Mouse (Mus musculus): ENCODE measurements around the gene Gm10945. TPM values are rescaled to one million over a fixed set of nuclear protein-coding genes. Genes with fewer than 3 reads are reported as not detected.
A peak's percentile ranks its signal among the peaks of the same experiment; 100 is the strongest.

The Gm10945 gene
- polyA plus RNA-seq (2012; rRNA removed), result not detected in 2 replicates

- H3K4me3 ChIP-seq (replicated peaks; ENCODE audit: insufficient read depth, low read depth, low read length), result no peak within 1 kb of the TSS
- no peaks in the 10 kb centered on the region for H3K4me1 ChIP-seq (ENCODE audit: control insufficient read depth, insufficient read depth, low read length)
- no peak for DNase-seq
- no peak within 1 kb of the TSS for H3K27ac ChIP-seq (ENCODE audit: insufficient read depth, low read length)
- H3K27me3 ChIP-seq (ENCODE audit: control insufficient read depth, insufficient read depth, low read length), result no peaks in the 10 kb centered on the region
- WGBS, result 86% methylated on average over 2 of the region's 2 CpGs
- no peak for TF ChIP-seq CTCF (IDR thresholded peaks at IDR 0.05; ENCODE audit: borderline replicate concordance, insufficient read depth, low read depth, low read length)
- no peak for TF ChIP-seq POLR2A (IDR thresholded peaks at IDR 0.05; ENCODE audit: borderline replicate concordance, insufficient read depth, low read length)
Observed at GRCm38 (mm10) chr10:6761287-6761811, at the start of gene Gm10945. Gene Gm10945 (minus strand): TSS chr10:6761761.

GRCm38 (mm10) chr10:6790226-6790625 is 28.7 kb upstream of the Gm10945 start:
- Histone ChIP-seq H3K4me3 (replicated peaks; ENCODE audit: insufficient read depth, low read depth, low read length) (no peak overlapping the region), H3K27ac (ENCODE audit: insufficient read depth, low read length) (no peak overlapping the region), H3K4me1 (ENCODE audit: control insufficient read depth, insufficient read depth, low read length) (no peaks in the 10 kb centered on the region), H3K27me3 (ENCODE audit: control insufficient read depth, insufficient read depth, low read length) (no peaks in the 10 kb centered on the region)
- no peak for DNase-seq
- TF ChIP-seq POLR2A (IDR thresholded peaks at IDR 0.05; ENCODE audit: borderline replicate concordance, insufficient read depth, low read length), result no peak
- TF ChIP-seq CTCF (IDR thresholded peaks at IDR 0.05; ENCODE audit: borderline replicate concordance, insufficient read depth, low read depth, low read length), result no peak

- Histone ChIP-seq H3K27me3 (ENCODE audit: control insufficient read depth, insufficient read depth, low read length) (no peaks in the 10 kb centered on the region), H3K27ac (ENCODE audit: insufficient read depth, low read length) (no peak overlapping the region), H3K4me1 (ENCODE audit: control insufficient read depth, insufficient read depth, low read length) (no peaks in the 10 kb centered on the region), H3K4me3 (replicated peaks; ENCODE audit: insufficient read depth, low read depth, low read length) (peak overlapping the region; percentile 8)
- TF ChIP-seq CTCF (IDR thresholded peaks at IDR 0.05; ENCODE audit: borderline replicate concordance, insufficient read depth, low read depth, low read length) (no peak), POLR2A (IDR thresholded peaks at IDR 0.05; ENCODE audit: borderline replicate concordance, insufficient read depth, low read length) (no peak)
- WGBS, result 4% methylated on average over 25 of the region's 25 CpGs
- no peak for DNase-seq
Observed at GRCm38 (mm10) chr10:6788517-6789237, 27.1 kb upstream of the Gm10945 start.

GRCm38 (mm10) chr10:6758206-6758605 is 3.4 kb downstream of the Gm10945 start, which contains the start of gene Oprm1:
Gene Oprm1 (plus strand): TSS chr10:6758506.
- Histone ChIP-seq H3K27me3 (ENCODE audit: control insufficient read depth, insufficient read depth, low read length) (no peaks in the 10 kb centered on the region), H3K27ac (ENCODE audit: insufficient read depth, low read length) (no peak within 1 kb of the TSS), H3K4me1 (ENCODE audit: control insufficient read depth, insufficient read depth, low read length) (no peaks in the 10 kb centered on the region), H3K4me3 (replicated peaks; ENCODE audit: insufficient read depth, low read depth, low read length) (no peak within 1 kb of the TSS)
- no peak for DNase-seq
- 93% methylated on average over 3 of the region's 3 CpGs for WGBS
- no peak for TF ChIP-seq CTCF (IDR thresholded peaks at IDR 0.05; ENCODE audit: borderline replicate concordance, insufficient read depth, low read depth, low read length)
- no peak for TF ChIP-seq POLR2A (IDR thresholded peaks at IDR 0.05; ENCODE audit: borderline replicate concordance, insufficient read depth, low read length)

- TF ChIP-seq CTCF (IDR thresholded peaks at IDR 0.05; ENCODE audit: borderline replicate concordance, insufficient read depth, low read depth, low read length), result no peak
- no peak for TF ChIP-seq POLR2A (IDR thresholded peaks at IDR 0.05; ENCODE audit: borderline replicate concordance, insufficient read depth, low read length)
- no peak for DNase-seq
- 82% methylated on average over 5 of the region's 5 CpGs for WGBS
- H3K27me3 ChIP-seq (ENCODE audit: control insufficient read depth, insufficient read depth, low read length), result no peaks in the 10 kb centered on the region
- no peak overlapping the region for H3K4me3 ChIP-seq (replicated peaks; ENCODE audit: insufficient read depth, low read depth, low read length)
- no peaks in the 10 kb centered on the region for H3K4me1 ChIP-seq (ENCODE audit: control insufficient read depth, insufficient read depth, low read length)
- no peak overlapping the region for H3K27ac ChIP-seq (ENCODE audit: insufficient read depth, low read length)
Observed at GRCm38 (mm10) chr10:6753375-6753774, 8.2 kb downstream of the Gm10945 start.

- DNase-seq, result no peak
- TF ChIP-seq POLR2A (IDR thresholded peaks at IDR 0.05; ENCODE audit: borderline replicate concordance, insufficient read depth, low read length), result no peak
- TF ChIP-seq CTCF (IDR thresholded peaks at IDR 0.05; ENCODE audit: borderline replicate concordance, insufficient read depth, low read depth, low read length), result no peak
- Histone ChIP-seq H3K27me3 (ENCODE audit: control insufficient read depth, insufficient read depth, low read length) (no peaks in the 10 kb centered on the region), H3K4me1 (ENCODE audit: control insufficient read depth, insufficient read depth, low read length) (no peaks in the 10 kb centered on the region), H3K4me3 (replicated peaks; ENCODE audit: insufficient read depth, low read depth, low read length) (no peak overlapping the region), H3K27ac (ENCODE audit: insufficient read depth, low read length) (no peak overlapping the region)
- 97% methylated on average over 3 of the region's 3 CpGs for WGBS
Observed at GRCm38 (mm10) chr10:6728469-6728868, 33.1 kb downstream of the Gm10945 start.

- Histone ChIP-seq H3K27ac (ENCODE audit: insufficient read depth, low read length) (no peak overlapping the region), H3K4me1 (ENCODE audit: control insufficient read depth, insufficient read depth, low read length) (no peaks in the 10 kb centered on the region), H3K27me3 (ENCODE audit: control insufficient read depth, insufficient read depth, low read length) (no peaks in the 10 kb centered on the region), H3K4me3 (replicated peaks; ENCODE audit: insufficient read depth, low read depth, low read length) (no peak overlapping the region)
- 27% methylated on average over 1 of the region's 1 CpGs for WGBS
- TF ChIP-seq CTCF (IDR thresholded peaks at IDR 0.05; ENCODE audit: borderline replicate concordance, insufficient read depth, low read depth, low read length) (no peak), POLR2A (IDR thresholded peaks at IDR 0.05; ENCODE audit: borderline replicate concordance, insufficient read depth, low read length) (no peak)
- no peak for DNase-seq
Observed at GRCm38 (mm10) chr10:6723765-6724164, 37.8 kb downstream of the Gm10945 start.
